Mouse (Mus musculus): ENCODE results near the gene Ptger1. TPM values are rescaled to one million over a fixed set of nuclear protein-coding genes. Genes with fewer than 3 reads are reported as not detected.

Gene Ptger1
- polyA plus RNA-seq, 1 experiment from 2014 or later: 1.2 TPM

GRCm38 (mm10) chr8:83639649-83640048 lies 26.8 kb upstream of the Ptger1 start:
- ATAC-seq: no peak
- no peaks in the 10 kb centered on the region for H3K36me3 ChIP-seq
- H3K4me1 ChIP-seq (replicated peaks): no peaks in the 10 kb centered on the region
- 61% methylated on average over 5 of the region's 5 CpGs for WGBS
- H3K9me3 ChIP-seq: no peaks in the 10 kb centered on the region
- no peak overlapping the region for H3K4me2 ChIP-seq (replicated peaks)
- H3K9ac ChIP-seq: no peak overlapping the region
- H3K27ac ChIP-seq: no peak overlapping the region
- H3K4me3 ChIP-seq (replicated peaks): no peak overlapping the region
- H3K27me3 ChIP-seq (replicated peaks): no peaks in the 10 kb centered on the region

- no peak for ATAC-seq
- Histone ChIP-seq H3K36me3 (no peaks in the 10 kb centered on the region), H3K27me3 (replicated peaks) (no peaks in the 10 kb centered on the region), H3K9me3 (no peaks in the 10 kb centered on the region), H3K4me2 (replicated peaks) (no peak overlapping the region), H3K4me3 (replicated peaks) (no peak overlapping the region), H3K4me1 (replicated peaks) (0 out of 2 replicates have a peak, but pooled peaks cover 3% of the 10 kb centered on the region), H3K9ac (no peak overlapping the region), H3K27ac (no peak overlapping the region)
- WGBS: 97% methylated on average over 11 of the region's 11 CpGs
These were observed 19.0 kb upstream of the Ptger1 start for GRCm38 (mm10) chr8:83647511-83647910.

GRCm38 (mm10) chr8:83648031-83648430 lies 18.4 kb upstream of the Ptger1 start:
- 96% methylated on average over 4 of the region's 4 CpGs for WGBS
- Histone ChIP-seq H3K9me3 (no peaks in the 10 kb centered on the region), H3K9ac (no peak overlapping the region), H3K4me2 (replicated peaks) (no peak overlapping the region), H3K27me3 (replicated peaks) (no peaks in the 10 kb centered on the region), H3K4me3 (replicated peaks) (no peak overlapping the region), H3K36me3 (no peaks in the 10 kb centered on the region), H3K4me1 (replicated peaks) (0 out of 2 replicates have a peak, but pooled peaks cover 3% of the 10 kb centered on the region), H3K27ac (no peak overlapping the region)
- ATAC-seq: no peak

GRCm38 (mm10) chr8:83649699-83650098 lies 16.8 kb upstream of the Ptger1 start:
- no peaks in the 10 kb centered on the region for H3K27me3 ChIP-seq (replicated peaks)
- H3K36me3 ChIP-seq: no peaks in the 10 kb centered on the region
- ATAC-seq: no peak
- no peaks in the 10 kb centered on the region for H3K9me3 ChIP-seq
- no peak overlapping the region for H3K27ac ChIP-seq
- peaks cover 12% of the 10 kb centered on the region for H3K4me1 ChIP-seq (replicated peaks)
- WGBS: 87% methylated on average over 6 of the region's 6 CpGs
- H3K4me3 ChIP-seq (replicated peaks): no peak overlapping the region
- no peak overlapping the region for H3K9ac ChIP-seq
- H3K4me2 ChIP-seq (replicated peaks): no peak overlapping the region

- peak within 1 kb of the TSS; percentile 87 for H3K27ac ChIP-seq
- no peaks in the 10 kb centered on the region for H3K9me3 ChIP-seq
- H3K4me2 ChIP-seq (replicated peaks): peak within 1 kb of the TSS; percentile 89
- WGBS: 4% methylated on average over 50 of the region's 50 CpGs
- peak within 1 kb of the TSS; percentile 78 for H3K9ac ChIP-seq
- peaks cover 26% of the 10 kb centered on the region for H3K4me1 ChIP-seq (replicated peaks)
- no peaks in the 10 kb centered on the region for H3K27me3 ChIP-seq (replicated peaks)
- peak within 1 kb of the TSS; percentile 79 for H3K4me3 ChIP-seq (replicated peaks)
- peak; percentile 96 for ATAC-seq
- H3K36me3 ChIP-seq: 0 out of 2 replicates have a peak, but pooled peaks cover 7% of the 10 kb centered on the region
These were observed 14.3 kb upstream of the Ptger1 start, which contains the start of gene Gipc1 for GRCm38 (mm10) chr8:83652030-83652743. TSS of gene Gipc1 (plus strand) at chr8:83652677.

GRCm38 (mm10) chr8:83652744-83653661 lies 13.5 kb upstream of the Ptger1 start:
- 0 out of 2 replicates have a peak, but pooled peaks cover 7% of the 10 kb centered on the region for H3K36me3 ChIP-seq
- peak overlapping the region; percentile 78 for H3K9ac ChIP-seq
- H3K4me1 ChIP-seq (replicated peaks): peaks cover 26% of the 10 kb centered on the region
- peak overlapping the region; percentile 87 for H3K27ac ChIP-seq
- no peaks in the 10 kb centered on the region for H3K9me3 ChIP-seq
- H3K27me3 ChIP-seq (replicated peaks): no peaks in the 10 kb centered on the region
- ATAC-seq: peak; percentile 37
- under 1% methylated on average over 46 of the region's 46 CpGs for WGBS
- peak overlapping the region; percentile 89 for H3K4me2 ChIP-seq (replicated peaks)
- peak overlapping the region; percentile 79 for H3K4me3 ChIP-seq (replicated peaks)

- ATAC-seq: no peak
- Histone ChIP-seq H3K9me3 (no peaks in the 10 kb centered on the region), H3K36me3 (0 out of 2 replicates have a peak, but pooled peaks cover 7% of the 10 kb centered on the region), H3K27me3 (replicated peaks) (no peaks in the 10 kb centered on the region), H3K4me3 (replicated peaks) (peak overlapping the region; percentile 79), H3K27ac (peak overlapping the region; percentile 87), H3K4me2 (replicated peaks) (peak overlapping the region; percentile 89), H3K4me1 (replicated peaks) (peaks cover 26% of the 10 kb centered on the region), H3K9ac (peak overlapping the region; percentile 78)
- WGBS: 29% methylated on average over 10 of the region's 10 CpGs
These were observed 12.8 kb upstream of the Ptger1 start for GRCm38 (mm10) chr8:83653662-83654017.

GRCm38 (mm10) chr8:83654725-83655124 lies 11.8 kb upstream of the Ptger1 start:
- WGBS: 97% methylated on average over 6 of the region's 6 CpGs
- Histone ChIP-seq H3K27me3 (replicated peaks) (no peaks in the 10 kb centered on the region), H3K4me1 (replicated peaks) (peaks cover 26% of the 10 kb centered on the region), H3K9ac (no peak overlapping the region), H3K4me2 (replicated peaks) (no peak overlapping the region), H3K9me3 (no peaks in the 10 kb centered on the region), H3K4me3 (replicated peaks) (no peak overlapping the region), H3K36me3 (0 out of 2 replicates have a peak, but pooled peaks cover 7% of the 10 kb centered on the region), H3K27ac (no peak overlapping the region)
- ATAC-seq: no peak

GRCm38 (mm10) chr8:83656043-83656442 lies 10.4 kb upstream of the Ptger1 start:
- Histone ChIP-seq H3K4me3 (replicated peaks) (no peak overlapping the region), H3K4me1 (replicated peaks) (peaks cover 38% of the 10 kb centered on the region), H3K9ac (no peak overlapping the region), H3K4me2 (replicated peaks) (no peak overlapping the region), H3K9me3 (no peaks in the 10 kb centered on the region), H3K27me3 (replicated peaks) (no peaks in the 10 kb centered on the region), H3K36me3 (0 out of 2 replicates have a peak, but pooled peaks cover 7% of the 10 kb centered on the region), H3K27ac (no peak overlapping the region)
- ATAC-seq: no peak
- WGBS: 88% methylated on average over 9 of the region's 9 CpGs

- 69% methylated on average over 13 of the region's 13 CpGs for WGBS
- ATAC-seq: no peak
- H3K4me1 ChIP-seq (replicated peaks): peaks cover 44% of the 10 kb centered on the region
These were observed 9.8 kb upstream of the Ptger1 start for GRCm38 (mm10) chr8:83656484-83657246.

GRCm38 (mm10) chr8:83660545-83660944 lies 5.9 kb upstream of the Ptger1 start:
- peak overlapping the region; percentile 23; the same call in 1 of the 2 replicates for H3K4me3 ChIP-seq (replicated peaks)
- peak overlapping the region; percentile 71; the same call in 1 of the 2 replicates for H3K27ac ChIP-seq
- H3K9me3 ChIP-seq: no peaks in the 10 kb centered on the region
- peak overlapping the region; percentile 39 for H3K9ac ChIP-seq
- H3K27me3 ChIP-seq (replicated peaks): no peaks in the 10 kb centered on the region
- peak overlapping the region; percentile 59 for H3K4me2 ChIP-seq (replicated peaks)
- peak; percentile 14 for ATAC-seq
- WGBS: 14% methylated on average over 8 of the region's 8 CpGs
- peaks cover 14% of the 10 kb centered on the region for H3K36me3 ChIP-seq
- peaks cover 56% of the 10 kb centered on the region for H3K4me1 ChIP-seq (replicated peaks)

More at GRCm38 (mm10) chr8:83656484-83657246, 9.8 kb upstream of the Ptger1 start:
- Histone ChIP-seq H3K9ac (no peak overlapping the region), H3K4me3 (replicated peaks) (no peak overlapping the region), H3K36me3 (0 out of 2 replicates have a peak, but pooled peaks cover 7% of the 10 kb centered on the region), H3K27me3 (replicated peaks) (no peaks in the 10 kb centered on the region), H3K9me3 (no peaks in the 10 kb centered on the region), H3K4me2 (replicated peaks) (no peak overlapping the region), H3K27ac (peak overlapping the region; percentile 34; the same call in 1 of the 2 replicates)
